Mouse (Mus musculus): ENCODE measurements at regions not wholly inside any gene's neighbourhood (a gene's known extent, or its start where the extent isn't known, plus 50 kb on each side); places are given as distances from the start of the nearest gene placed in this dataset.

DNA sequence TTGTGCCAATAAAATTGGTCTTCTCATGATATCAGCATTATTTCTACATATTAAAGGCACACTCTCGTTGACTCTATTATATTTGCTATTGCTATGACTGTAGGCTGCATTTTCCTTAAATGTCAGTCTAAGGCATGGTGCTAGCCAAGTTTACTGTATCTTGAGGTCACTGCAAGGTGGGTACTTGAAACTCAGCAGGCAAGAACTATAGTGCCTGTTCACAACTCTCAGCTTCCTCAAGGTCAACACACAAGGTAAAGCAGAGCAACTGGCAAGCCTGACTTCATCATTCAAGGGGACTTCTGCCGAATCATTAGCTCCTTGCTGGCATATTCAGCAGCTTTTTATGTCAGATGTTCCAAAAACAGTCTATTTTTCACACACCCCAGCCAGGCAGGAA, 667.1 kb upstream of the B3galt2 start:
- 77% methylated on average over 2 of the region's 2 CpGs for WGBS
- no peaks in the 10 kb centered on the region for H3K9me3 ChIP-seq (ENCODE audit: control insufficient read depth, low read depth, low read length)
- no peak overlapping the region for H3K9ac ChIP-seq (replicated peaks; ENCODE audit: low read depth, low read length)
- H3K4me1 ChIP-seq (ENCODE audit: control insufficient read depth, insufficient read depth, low read length): no peaks in the 10 kb centered on the region
- no peaks in the 10 kb centered on the region for H3K27me3 ChIP-seq (ENCODE audit: control insufficient read depth, insufficient read depth, low read length)
- no peak for ATAC-seq (ENCODE audit: insufficient number of reproducible peaks, insufficient read depth, low FRiP score, low read depth)
- H3K36me3 ChIP-seq (ENCODE audit: control insufficient read depth, insufficient read depth, low read length): no peaks in the 10 kb centered on the region
- H3K4me2 ChIP-seq (replicated peaks; ENCODE audit: low read depth, low read length): no peak overlapping the region
- no peak overlapping the region for H3K27ac ChIP-seq (ENCODE audit: low read length)
- H3K4me3 ChIP-seq (ENCODE audit: low read depth, low read length): no peak overlapping the region

DNA sequence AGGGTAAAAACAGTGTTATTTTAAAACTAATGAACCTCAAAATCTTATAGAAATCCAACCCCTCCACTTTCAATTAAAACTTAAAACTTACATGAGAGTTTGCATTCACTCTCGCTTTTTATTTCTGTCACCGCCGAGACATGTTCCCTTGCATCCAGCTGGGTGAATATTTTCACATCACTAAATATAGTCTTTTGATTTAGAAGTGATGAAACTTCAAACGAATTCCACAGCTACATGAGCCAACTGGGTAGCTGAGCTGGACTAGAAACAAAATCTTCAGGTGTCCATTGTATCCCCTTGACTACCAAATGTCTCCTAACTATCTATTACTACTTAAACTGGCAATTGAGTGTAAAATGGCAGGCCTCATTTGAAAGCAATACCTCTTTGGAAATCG, 657.5 kb upstream of the B3galt2 start:
- no peak overlapping the region for H3K4me2 ChIP-seq (replicated peaks; ENCODE audit: low read depth, low read length)
- 85% methylated on average over 5 of the region's 5 CpGs for WGBS
- no peaks in the 10 kb centered on the region for H3K27me3 ChIP-seq (ENCODE audit: control insufficient read depth, insufficient read depth, low read length)
- no peaks in the 10 kb centered on the region for H3K36me3 ChIP-seq (ENCODE audit: control insufficient read depth, insufficient read depth, low read length)
- no peaks in the 10 kb centered on the region for H3K4me1 ChIP-seq (ENCODE audit: control insufficient read depth, insufficient read depth, low read length)
- H3K9ac ChIP-seq (replicated peaks; ENCODE audit: low read depth, low read length): no peak overlapping the region
- ATAC-seq (ENCODE audit: insufficient number of reproducible peaks, insufficient read depth, low FRiP score, low read depth): no peak
- no peak overlapping the region for H3K27ac ChIP-seq (ENCODE audit: low read length)
- H3K9me3 ChIP-seq (ENCODE audit: control insufficient read depth, low read depth, low read length): no peaks in the 10 kb centered on the region
- no peak overlapping the region for H3K4me3 ChIP-seq (ENCODE audit: low read depth, low read length)

DNA sequence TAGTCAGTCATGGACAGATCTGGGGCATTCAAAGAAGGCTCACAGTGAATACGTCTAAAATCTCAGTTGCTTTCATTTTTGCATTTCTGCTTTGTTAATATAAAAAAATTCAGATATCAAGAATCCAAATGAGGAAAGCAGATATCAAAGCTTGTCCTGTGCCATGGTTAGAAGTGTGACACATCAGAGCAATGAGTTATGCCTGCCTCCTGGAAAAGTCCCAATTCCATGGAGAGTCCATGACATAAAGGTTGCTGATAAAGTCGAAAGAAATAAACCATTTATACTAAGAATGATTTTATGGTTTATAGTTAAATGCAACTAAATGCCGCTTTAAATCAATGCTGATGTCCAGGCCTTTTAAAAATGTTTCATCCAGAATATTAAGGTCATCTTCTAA, 656.8 kb upstream of the B3galt2 start:
- Histone ChIP-seq H3K27ac (ENCODE audit: low read length) (no peak overlapping the region), H3K9me3 (ENCODE audit: control insufficient read depth, low read depth, low read length) (no peaks in the 10 kb centered on the region), H3K4me1 (ENCODE audit: control insufficient read depth, insufficient read depth, low read length) (no peaks in the 10 kb centered on the region), H3K4me3 (ENCODE audit: low read depth, low read length) (no peak overlapping the region), H3K4me2 (replicated peaks; ENCODE audit: low read depth, low read length) (no peak overlapping the region), H3K36me3 (ENCODE audit: control insufficient read depth, insufficient read depth, low read length) (no peaks in the 10 kb centered on the region), H3K27me3 (ENCODE audit: control insufficient read depth, insufficient read depth, low read length) (no peaks in the 10 kb centered on the region), H3K9ac (replicated peaks; ENCODE audit: low read depth, low read length) (no peak overlapping the region)
- 76% methylated on average over 3 of the region's 3 CpGs for WGBS
- ATAC-seq (ENCODE audit: insufficient number of reproducible peaks, insufficient read depth, low FRiP score, low read depth): no peak

DNA sequence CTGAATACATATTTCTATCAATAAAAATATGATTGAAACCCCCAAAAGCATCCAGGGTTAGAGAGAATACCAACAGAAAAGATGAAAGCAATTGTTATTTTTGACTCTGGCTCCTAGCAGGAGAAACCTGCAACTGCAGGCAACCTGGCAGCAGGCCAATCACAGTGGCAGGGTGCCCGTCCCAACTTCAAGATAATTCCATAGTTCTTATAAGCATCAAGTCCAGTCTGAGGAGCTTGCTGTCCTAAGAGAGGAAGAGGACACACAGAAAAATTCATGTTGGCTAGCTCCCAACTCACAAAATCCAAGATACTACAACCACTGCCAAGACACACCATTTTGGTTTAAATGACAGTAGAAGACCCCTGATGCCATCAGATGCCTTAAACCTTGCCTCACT, 654.9 kb upstream of the B3galt2 start:
- no peak for ATAC-seq (ENCODE audit: insufficient number of reproducible peaks, insufficient read depth, low FRiP score, low read depth)
- H3K4me1 ChIP-seq (ENCODE audit: control insufficient read depth, insufficient read depth, low read length): no peaks in the 10 kb centered on the region
- H3K36me3 ChIP-seq (ENCODE audit: control insufficient read depth, insufficient read depth, low read length): no peaks in the 10 kb centered on the region
- no peak overlapping the region for H3K4me3 ChIP-seq (ENCODE audit: low read depth, low read length)
- no peaks in the 10 kb centered on the region for H3K9me3 ChIP-seq (ENCODE audit: control insufficient read depth, low read depth, low read length)
- 34% methylated on average over 1 of the region's 1 CpGs for WGBS
- no peak overlapping the region for H3K27ac ChIP-seq (ENCODE audit: low read length)
- no peak overlapping the region for H3K4me2 ChIP-seq (replicated peaks; ENCODE audit: low read depth, low read length)
- no peaks in the 10 kb centered on the region for H3K27me3 ChIP-seq (ENCODE audit: control insufficient read depth, insufficient read depth, low read length)
- H3K9ac ChIP-seq (replicated peaks; ENCODE audit: low read depth, low read length): no peak overlapping the region

GRCm38 (mm10) chr1:143000216-143000615, 640.2 kb upstream of the B3galt2 start:
- no peak for ATAC-seq (ENCODE audit: insufficient number of reproducible peaks, insufficient read depth, low FRiP score, low read depth)

GRCm38 (mm10) chr1:143001112-143001511, 639.4 kb upstream of the B3galt2 start:
- Histone ChIP-seq H3K4me2 (replicated peaks; ENCODE audit: low read depth, low read length) (no peak overlapping the region), H3K9ac (replicated peaks; ENCODE audit: low read depth, low read length) (no peak overlapping the region), H3K4me1 (ENCODE audit: control insufficient read depth, insufficient read depth, low read length) (no peaks in the 10 kb centered on the region), H3K27ac (ENCODE audit: low read length) (no peak overlapping the region), H3K27me3 (ENCODE audit: control insufficient read depth, insufficient read depth, low read length) (no peaks in the 10 kb centered on the region), H3K9me3 (ENCODE audit: control insufficient read depth, low read depth, low read length) (no peaks in the 10 kb centered on the region), H3K4me3 (ENCODE audit: low read depth, low read length) (no peak overlapping the region), H3K36me3 (ENCODE audit: control insufficient read depth, insufficient read depth, low read length) (no peaks in the 10 kb centered on the region)
- no peak for ATAC-seq (ENCODE audit: insufficient number of reproducible peaks, insufficient read depth, low FRiP score, low read depth)
- 82% methylated on average over 3 of the region's 3 CpGs for WGBS

More at GRCm38 (mm10) chr1:143000216-143000615, 640.2 kb upstream of the B3galt2 start:
- Histone ChIP-seq H3K4me2 (replicated peaks; ENCODE audit: low read depth, low read length) (no peak overlapping the region), H3K36me3 (ENCODE audit: control insufficient read depth, insufficient read depth, low read length) (no peaks in the 10 kb centered on the region), H3K9ac (replicated peaks; ENCODE audit: low read depth, low read length) (no peak overlapping the region), H3K4me3 (ENCODE audit: low read depth, low read length) (no peak overlapping the region), H3K9me3 (ENCODE audit: control insufficient read depth, low read depth, low read length) (no peaks in the 10 kb centered on the region), H3K27me3 (ENCODE audit: control insufficient read depth, insufficient read depth, low read length) (no peaks in the 10 kb centered on the region), H3K4me1 (ENCODE audit: control insufficient read depth, insufficient read depth, low read length) (no peaks in the 10 kb centered on the region), H3K27ac (ENCODE audit: low read length) (no peak overlapping the region)
- WGBS: 58% methylated on average over 1 of the region's 1 CpGs

DNA sequence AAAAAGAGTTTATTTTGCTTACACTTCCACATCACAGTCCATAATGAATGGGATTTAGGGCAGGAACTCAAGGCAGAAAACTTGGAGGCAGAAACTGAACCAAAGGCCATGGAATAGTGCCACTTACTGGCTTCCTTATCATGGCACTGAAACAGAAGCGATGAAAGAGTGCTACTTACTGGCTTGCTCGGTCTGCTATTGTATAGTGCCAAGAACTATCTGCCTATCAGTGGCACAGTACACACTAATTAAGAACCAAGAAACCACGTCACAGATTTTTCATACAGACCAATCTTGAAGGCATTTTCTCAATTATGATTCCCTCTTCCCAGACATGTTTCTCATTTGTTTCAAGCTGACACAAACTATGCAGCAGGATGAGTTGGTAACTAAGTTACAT, 634.4 kb upstream of the B3galt2 start:
- H3K27me3 ChIP-seq (ENCODE audit: control insufficient read depth, insufficient read depth, low read length): no peaks in the 10 kb centered on the region
- H3K27ac ChIP-seq (ENCODE audit: low read length): no peak overlapping the region
- no peaks in the 10 kb centered on the region for H3K4me1 ChIP-seq (ENCODE audit: control insufficient read depth, insufficient read depth, low read length)
- ATAC-seq (ENCODE audit: insufficient number of reproducible peaks, insufficient read depth, low FRiP score, low read depth): no peak
- no peak overlapping the region for H3K4me3 ChIP-seq (ENCODE audit: low read depth, low read length)
- 85% methylated on average over 3 of the region's 3 CpGs for WGBS
- H3K4me2 ChIP-seq (replicated peaks; ENCODE audit: low read depth, low read length): no peak overlapping the region
- no peaks in the 10 kb centered on the region for H3K36me3 ChIP-seq (ENCODE audit: control insufficient read depth, insufficient read depth, low read length)
- H3K9me3 ChIP-seq (ENCODE audit: control insufficient read depth, low read depth, low read length): no peaks in the 10 kb centered on the region
- H3K9ac ChIP-seq (replicated peaks; ENCODE audit: low read depth, low read length): no peak overlapping the region

- Histone ChIP-seq H3K4me1 (ENCODE audit: control insufficient read depth, insufficient read depth, low read length) (no peaks in the 10 kb centered on the region), H3K27ac (ENCODE audit: low read length) (no peak overlapping the region), H3K9ac (replicated peaks; ENCODE audit: low read depth, low read length) (no peak overlapping the region), H3K4me2 (replicated peaks; ENCODE audit: low read depth, low read length) (no peak overlapping the region), H3K9me3 (ENCODE audit: control insufficient read depth, low read depth, low read length) (no peaks in the 10 kb centered on the region), H3K27me3 (ENCODE audit: control insufficient read depth, insufficient read depth, low read length) (no peaks in the 10 kb centered on the region), H3K36me3 (ENCODE audit: control insufficient read depth, insufficient read depth, low read length) (no peaks in the 10 kb centered on the region), H3K4me3 (ENCODE audit: low read depth, low read length) (no peak overlapping the region)
- ATAC-seq (ENCODE audit: insufficient number of reproducible peaks, insufficient read depth, low FRiP score, low read depth): no peak
- 40% methylated on average over 2 of the region's 2 CpGs for WGBS
Measured at GRCm38 (mm10) chr1:143019982-143020381, 620.5 kb upstream of the B3galt2 start.

- 74% methylated on average over 2 of the region's 2 CpGs for WGBS
- Histone ChIP-seq H3K27me3 (ENCODE audit: control insufficient read depth, insufficient read depth, low read length) (no peaks in the 10 kb centered on the region), H3K4me2 (replicated peaks; ENCODE audit: low read depth, low read length) (no peak overlapping the region), H3K4me1 (ENCODE audit: control insufficient read depth, insufficient read depth, low read length) (no peaks in the 10 kb centered on the region), H3K27ac (ENCODE audit: low read length) (no peak overlapping the region), H3K4me3 (ENCODE audit: low read depth, low read length) (no peak overlapping the region), H3K9me3 (ENCODE audit: control insufficient read depth, low read depth, low read length) (no peaks in the 10 kb centered on the region), H3K36me3 (ENCODE audit: control insufficient read depth, insufficient read depth, low read length) (no peaks in the 10 kb centered on the region), H3K9ac (replicated peaks; ENCODE audit: low read depth, low read length) (no peak overlapping the region)
- no peak for ATAC-seq (ENCODE audit: insufficient number of reproducible peaks, insufficient read depth, low FRiP score, low read depth)
Measured at GRCm38 (mm10) chr1:143053161-143053560, 587.3 kb upstream of the B3galt2 start.
